Mouse (Mus musculus) cerebellum, adult 9-10 months (tissue): ENCODE data around the gene Chd3.

ENCODE experiments used
- DNase-seq: peaks from one replicate; pipeline ENCODE4 v3.0.0; 2022

The Chd3 gene

DNA sequence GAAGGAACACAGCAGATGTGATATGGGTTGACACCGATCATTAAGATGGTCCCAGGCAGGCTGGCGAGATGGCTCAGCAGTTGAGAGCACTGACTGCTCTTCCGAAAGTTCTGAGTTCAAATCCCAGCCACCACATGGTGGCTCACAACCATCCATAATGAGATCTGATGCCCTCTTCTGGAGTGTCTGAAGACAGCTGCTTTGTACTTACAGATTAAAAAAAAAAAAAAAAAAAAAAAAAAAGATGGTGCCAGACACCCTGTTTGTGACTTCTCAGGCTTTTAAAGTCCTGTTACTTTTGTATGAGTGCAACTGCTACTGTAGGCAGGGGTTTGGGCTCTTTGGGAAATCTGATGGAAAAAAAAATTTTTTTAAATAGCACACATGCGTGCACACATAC is 19.5 kb upstream of the Chd3 start:
- no peak for DNase-seq

DNA sequence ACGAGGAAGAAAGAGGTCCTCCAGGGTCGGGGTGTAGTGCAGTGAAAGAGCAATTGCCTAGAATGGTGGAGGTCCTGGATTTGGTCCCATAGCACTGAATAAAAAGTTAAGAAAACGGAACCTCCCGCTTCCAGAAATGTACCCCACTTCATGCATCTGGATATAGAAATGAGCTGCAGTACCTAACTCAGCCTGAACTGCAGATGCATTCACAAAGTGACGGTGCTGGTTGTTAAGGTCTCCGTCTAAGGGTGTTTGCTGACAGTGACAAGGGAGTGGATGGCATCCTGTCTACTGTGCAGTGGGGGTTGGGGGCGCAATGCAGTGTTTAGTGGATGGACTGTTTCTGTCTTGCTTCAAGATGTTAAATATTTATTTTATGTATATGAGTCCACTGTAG is 17.6 kb upstream of the Chd3 start:
- no peak for DNase-seq

DNA sequence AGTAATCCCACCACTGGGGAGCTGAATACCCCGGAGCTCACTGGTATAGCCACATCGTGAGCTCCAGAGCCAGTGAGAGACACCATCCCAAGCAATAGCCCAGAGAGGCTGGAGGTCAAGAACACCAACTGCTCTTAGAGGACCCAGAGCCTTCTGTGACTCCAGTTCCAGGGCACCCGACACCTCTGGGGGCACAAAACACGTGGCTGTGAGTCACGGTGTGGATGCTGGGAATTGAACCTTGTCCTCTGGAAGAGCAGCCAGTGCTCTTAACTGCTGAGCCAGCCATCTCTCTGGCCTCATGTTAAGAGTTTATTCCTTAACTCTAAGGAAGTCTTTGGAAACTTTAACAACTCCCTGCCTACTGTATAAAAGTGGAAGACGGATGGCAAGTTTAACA is 15.8 kb upstream of the Chd3 start:
- DNase-seq = no peak

DNA sequence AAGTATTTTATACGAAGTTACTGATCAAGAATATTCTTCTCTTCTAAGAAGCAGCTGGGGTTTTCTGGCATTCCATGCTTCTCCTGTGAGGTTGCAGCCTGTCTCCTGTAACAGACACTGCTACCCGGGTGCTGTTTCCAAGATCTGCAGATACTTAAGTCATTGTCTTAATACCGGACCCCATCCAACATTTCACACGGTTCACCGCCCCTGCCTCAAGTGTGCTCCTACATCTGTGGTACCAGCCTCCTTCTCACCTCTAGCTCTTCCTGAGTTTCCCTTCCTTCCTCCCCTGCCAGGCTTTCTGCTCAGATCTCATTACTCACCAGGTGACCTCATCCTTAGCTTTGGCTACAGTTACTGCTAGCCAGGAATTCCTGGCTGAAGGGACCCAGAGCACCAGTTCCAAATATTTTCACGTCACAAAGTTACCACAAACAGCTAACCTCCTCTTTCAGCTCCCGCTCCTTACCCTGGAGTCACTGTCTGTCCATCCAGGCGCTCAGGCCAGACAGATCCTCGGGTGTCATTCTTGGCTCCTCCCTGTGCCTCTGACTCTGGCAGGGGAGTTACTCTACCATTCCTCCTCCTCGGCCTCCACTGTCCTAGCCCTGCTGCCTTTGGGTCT is 13.4 kb upstream of the Chd3 start:
- no peak for DNase-seq

DNA sequence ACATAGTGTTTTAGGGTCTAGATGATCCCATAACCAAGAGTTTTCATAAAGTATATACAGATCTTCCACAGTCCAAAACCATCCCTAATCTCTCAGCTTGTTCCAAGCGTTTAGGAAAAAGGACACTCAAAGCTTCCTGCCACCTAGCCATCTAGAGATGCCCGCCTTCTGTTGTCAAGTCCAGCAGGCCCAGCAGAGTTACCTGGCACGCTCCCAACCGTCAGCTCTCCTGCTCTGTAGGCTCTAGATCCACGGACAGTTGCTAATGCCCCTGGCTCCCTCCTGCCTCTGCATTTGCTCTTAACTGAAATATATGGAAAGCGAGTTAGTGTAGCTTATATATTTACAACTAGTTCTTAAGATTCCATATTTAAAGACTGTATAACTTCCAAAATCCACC is 12.2 kb upstream of the Chd3 start:
- DNase-seq = no peak

DNA sequence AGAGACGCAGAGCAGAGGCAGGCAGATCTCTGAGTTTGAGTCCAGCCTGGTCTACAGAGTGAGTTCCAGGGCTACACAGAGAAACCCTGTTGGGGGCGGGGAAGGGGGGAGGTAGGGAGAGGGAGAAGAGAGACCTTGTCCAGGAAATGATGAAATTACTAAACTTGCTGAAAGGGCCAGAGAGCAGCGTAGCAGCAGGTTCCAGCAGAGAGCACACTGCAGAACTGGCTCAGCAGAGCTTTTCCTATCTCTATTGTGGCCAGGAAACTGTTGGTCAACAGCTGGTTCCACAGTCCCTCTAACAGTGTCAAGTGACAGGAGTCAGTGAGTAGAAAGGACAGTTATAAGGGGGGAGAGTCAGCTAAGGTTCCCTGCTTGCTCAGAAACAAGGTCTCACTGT is 10.4 kb upstream of the Chd3 start:
- no peak for DNase-seq

DNA sequence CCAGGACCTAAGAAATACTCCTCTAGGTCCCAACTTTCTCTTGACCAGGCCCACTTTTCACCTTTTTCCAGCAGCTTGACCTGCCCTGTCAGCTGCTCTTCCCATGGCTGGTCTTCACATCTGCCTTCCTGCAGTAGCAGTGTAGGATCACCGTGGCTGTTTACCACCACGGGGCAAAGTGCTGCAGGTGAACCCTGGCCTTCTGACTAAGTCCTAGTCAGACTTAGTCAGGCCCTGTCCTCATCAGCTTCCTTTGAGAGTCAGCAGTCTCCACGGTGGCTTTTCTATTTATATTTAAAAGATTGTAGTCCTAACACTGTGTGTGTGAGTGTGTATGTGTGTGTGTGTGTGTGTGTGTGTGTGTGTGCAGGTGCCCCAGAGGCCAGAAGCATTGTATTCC is 8.6 kb upstream of the Chd3 start:
- no peak for DNase-seq

DNA sequence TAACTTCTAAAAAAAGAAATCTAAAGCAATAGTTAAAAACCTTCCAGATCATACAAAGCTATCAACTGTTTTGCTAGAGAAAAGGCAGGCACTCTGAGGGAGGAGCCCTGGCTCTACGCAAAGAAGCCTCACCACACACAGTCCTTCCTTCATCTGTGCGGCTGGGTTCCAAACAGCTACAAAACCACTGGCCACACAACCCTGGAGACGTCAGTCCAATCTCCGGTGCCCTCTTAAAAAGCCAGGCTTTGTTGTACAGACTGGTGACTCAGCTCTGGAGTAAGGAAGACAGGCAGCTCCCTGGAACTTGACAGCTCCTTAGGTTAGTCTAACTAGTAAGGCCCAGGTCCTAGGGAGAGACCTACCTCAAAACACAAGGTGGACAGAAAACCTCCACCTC is 6.4 kb upstream of the Chd3 start:
- DNase-seq = no peak

DNA sequence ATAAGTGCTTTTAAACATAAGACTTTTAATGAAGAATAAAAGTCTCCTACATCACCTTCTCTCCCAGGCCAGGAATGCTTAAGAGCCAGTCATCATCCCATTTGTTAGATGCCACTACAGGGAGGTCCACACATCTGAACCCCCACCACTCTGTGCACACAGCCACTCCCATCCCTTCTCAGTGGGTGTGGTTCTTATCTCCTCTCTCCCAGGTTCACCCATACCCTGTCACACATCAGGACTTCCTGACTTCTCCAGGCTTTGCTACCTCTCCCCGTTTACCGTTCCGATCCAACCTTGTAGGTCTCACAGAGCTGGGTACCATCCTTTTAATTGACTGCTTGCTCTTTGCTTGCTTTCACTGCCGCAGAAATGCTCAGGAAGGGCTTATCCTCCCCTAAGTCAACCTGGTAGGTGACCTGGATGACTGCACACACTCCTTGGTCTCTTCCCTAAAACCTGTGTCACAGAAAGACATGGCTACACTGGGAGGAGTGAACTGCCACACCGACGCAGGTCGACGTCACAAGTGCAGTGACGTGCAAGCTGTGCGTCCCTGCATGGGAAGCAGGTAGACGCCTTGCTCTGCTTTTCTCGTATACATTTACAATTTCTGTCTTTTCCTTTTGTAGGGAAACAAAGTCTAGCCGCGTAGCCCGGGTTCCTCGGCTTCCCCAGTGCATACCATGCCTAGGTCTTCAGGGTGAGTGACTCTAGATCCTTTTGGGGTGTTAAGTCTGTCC is 4.2 kb upstream of the Chd3 start:
- no peak for DNase-seq

DNA sequence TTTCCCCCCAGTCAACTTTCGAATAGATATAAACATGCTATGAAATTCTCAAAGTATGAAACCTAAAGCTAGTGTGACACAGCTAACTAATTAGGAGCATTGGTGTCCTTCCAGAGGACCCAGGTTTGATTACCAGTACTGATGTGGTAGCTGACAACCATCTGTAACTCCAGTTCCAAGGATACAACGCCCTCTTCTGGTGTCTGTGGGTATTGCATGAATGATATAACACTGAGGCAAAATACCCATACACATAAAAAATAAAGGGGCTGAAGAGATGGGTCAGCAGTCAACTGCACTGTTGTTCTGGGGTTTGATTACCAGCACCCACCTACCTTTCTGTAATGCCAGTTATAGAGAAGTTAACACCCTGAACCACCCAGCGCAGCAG is 3.6 kb upstream of the Chd3 start:
- DNase-seq = peak; percentile 69

DNA sequence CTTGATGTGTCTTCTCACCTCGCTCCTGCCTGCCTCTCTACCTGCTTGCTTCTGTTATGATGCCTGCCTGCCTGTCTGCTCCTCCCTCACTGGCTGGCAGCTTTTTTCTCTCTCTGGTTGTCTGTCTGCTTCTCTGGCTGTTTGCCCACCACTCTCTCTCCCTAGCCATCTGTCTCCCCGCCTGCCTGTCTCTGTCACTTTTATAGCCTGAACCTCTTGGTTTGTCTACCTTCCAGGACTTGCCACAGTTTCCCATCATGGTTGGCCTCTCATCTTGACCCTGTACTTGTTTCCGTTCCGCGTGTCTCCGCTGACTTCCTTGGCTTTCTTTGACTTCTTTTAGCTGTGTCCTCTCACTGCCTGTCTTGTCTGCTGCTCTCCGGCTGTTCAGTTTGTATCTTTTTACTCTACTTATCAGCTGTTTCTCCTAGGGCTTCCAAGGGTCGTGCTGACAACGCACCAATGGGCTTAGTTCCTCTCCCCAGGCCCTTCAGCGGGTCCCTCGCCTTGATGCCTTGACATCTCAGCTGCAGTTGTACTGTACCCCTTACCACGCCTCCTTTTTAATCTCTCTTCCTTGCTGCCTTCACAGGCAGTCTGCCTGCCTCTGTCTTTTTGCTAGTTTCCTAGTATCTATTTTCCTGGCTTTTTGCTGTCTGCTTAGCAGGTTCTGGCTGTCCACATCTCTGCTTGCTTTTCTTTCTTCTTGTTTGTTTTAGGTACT is 3.0 kb upstream of the Chd3 start:
- DNase-seq = peak; percentile 97

DNA sequence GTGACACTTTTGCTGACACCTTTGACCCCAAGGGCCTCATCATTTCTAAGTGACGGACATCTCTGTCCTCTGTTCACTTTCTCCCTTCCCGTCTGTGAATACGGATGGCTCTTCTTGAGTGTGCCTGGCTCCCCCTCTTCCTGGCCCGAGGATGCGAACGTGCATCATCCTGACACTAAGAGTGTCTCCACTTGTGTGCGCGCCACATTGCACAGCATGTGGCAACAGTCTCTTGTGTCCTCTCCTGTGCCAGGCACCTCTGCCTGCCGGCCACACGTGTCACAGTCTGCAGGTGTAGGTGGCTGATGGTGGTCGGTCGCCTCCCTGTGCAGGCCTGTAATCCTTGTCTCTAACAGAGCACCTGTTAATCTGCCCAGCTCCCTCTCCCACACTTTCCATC is 2.4 kb upstream of the Chd3 start:
- DNase-seq = peak; percentile 46

DNA sequence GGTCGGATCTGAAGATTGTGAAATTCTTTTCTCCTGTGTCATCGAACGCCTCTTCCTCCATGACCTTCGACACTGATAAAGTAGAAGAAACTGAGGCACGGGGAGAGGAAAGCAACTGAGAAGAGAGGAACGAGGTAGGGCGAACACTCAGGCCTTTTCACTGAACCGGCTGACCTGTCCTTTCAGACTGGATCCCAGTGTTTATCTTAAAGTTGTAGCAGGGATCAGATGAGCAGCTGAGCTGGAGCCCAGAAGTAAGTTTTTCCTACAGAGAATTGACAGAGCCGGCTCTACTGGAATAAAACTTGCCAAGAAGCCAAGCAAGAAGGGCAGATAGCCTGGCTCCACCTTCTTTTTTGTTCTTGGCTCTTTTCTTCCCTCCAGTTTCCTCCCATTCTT is 1.6 kb upstream of the Chd3 start:
- DNase-seq = no peak

DNA sequence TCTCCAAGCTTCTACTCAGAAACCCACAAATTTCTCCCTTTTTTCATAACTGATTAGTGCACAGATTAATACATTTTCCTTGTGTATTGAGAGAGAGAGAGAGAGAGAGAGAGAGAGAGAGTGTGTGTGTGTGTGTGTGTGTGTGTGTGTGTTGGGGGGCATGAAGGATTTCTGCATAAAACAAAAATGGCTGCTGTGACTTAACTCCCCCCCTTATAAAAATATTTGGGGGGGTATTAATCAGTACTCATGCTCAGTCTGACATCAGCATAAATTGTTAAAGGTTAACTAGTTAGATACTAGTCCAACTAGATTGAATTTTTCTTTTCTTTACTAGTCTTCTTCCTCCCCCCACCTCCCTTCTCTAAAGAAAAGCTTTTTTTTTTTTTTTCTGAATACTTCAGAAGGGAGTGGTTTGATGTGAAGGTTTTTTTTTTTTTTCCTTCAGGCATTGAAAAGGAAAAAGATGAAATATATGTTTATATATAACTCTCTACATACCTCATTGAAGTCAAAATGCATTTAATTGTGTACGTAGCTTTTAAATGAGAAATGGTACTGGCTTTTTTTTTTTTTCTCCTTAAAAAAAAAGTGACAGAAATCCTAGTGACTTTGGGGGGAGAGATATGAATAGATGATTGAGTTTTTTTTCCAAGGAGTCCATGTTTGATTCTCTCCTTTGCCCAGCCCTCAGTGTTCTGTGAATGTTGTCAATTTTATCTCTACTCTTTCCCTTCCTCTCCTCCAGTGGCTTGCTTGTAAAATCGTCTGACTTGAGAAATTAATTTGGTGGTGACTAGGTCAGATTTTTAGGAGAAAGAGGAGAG is 997 bp upstream of the Chd3 start:
- no peak for DNase-seq

DNA sequence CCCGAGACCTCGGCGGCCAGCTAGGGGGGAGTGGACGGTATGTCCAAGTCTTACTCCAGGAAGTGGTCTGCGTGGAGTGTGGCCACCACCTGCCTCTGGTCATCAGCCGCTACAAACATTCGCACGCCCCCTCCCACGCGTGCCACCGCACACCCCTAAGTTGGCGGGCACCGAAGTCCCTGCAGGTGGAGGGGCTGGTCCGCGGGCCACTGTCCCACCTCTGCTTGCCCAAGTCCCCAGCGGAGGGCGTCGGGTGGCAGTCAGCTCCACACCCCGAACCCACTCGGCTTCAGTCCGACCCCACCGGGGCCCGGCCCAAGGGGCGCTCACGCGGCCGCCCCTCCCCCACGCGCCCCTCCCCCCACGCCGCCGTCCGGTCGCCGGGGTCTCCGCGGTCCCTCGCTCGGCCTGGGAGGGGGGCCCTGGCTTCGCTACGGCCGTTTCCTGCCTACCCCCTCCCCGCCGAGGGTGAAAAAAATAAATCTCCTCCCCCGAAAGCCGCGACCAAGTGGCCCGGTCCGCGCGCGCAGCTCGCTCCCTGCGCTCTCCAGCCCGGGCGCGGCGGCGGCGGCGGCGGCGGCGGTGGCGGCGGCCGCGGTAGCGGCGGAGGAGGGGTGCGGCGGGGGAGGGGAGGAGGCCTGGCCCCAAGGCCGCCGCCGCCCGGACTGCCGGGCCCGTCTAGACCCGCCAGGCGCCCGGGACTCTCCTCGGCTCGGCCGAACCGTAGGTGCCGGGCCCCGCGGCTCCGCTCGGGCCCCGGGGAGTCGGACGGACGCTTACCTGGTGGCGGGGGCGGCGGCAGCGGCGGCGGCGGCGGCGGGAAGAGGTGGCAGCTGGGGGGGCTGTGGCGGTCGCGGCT is 621 bp downstream of the Chd3 start:
- peak; percentile 56 for DNase-seq

DNA sequence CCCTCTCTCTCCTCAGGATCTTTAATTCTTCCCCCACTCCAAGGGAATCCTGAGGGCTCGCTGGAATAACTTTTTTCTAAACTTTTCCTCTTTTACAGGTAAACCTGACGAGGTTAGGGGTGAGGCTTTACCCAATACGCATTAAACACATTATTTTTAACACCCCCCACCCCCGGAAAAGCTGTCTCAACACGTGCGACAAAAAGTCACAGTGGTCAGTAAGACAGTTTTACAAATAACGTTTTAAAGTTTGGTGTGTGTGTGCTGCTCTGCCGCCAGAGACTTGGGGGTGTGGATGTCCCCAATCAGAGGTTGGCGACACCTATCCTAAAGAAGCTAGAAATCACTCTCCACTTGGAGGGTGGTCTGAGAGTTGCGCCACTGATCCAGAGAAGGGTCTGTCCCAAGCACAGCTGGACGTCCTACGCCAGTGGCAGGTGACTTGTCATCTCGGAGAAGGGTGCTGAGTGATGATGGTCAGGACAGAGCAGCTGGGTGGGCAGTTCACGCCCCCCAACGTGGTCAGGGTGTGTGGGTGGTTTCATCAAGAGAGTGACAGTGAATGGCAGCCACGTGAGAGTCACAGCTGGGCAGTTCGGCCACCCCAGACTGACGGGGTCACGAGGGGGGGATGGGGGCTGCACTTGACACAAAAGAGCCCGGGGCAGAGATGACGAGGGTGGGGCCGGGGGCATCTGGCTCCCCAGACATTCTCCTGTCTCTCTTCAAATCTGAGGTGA is 1.4 kb downstream of the Chd3 start:
- no peak for DNase-seq

DNA sequence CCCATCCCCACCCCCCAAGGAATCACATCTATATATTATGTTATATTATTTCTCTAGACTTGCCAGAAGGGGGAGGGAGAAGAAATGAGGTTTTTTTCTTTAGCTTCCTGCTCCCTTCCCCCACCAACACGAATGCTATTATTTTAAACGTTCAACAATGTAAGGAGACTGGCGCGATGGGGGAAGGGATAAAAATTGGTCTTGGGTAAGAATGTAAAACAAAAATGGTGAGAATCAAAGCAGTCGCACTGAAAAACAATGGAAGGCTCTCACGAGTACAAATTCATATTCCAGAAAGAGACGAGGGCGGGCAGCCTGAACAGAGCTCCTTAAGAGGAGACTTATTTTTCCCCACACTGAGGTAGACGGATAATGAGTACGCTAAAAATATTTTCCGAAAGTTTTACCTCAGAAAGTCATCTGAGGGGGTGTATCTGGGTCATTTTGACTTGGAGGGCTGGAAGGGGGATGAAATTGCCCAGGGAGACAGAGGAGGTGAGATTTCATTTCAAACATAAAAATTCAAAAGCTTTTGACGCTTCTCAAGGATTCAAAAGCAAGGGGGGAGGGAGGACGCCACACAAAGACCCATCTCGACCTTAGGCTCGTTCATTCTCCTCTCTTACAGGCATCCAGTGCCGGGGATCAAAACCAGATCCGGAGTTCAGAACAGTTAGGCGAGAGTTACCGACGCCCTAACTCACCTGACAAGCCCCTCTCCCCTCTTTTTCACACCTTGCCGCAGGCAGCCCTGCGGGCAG is 2.2 kb downstream of the Chd3 start:
- no peak for DNase-seq

DNA sequence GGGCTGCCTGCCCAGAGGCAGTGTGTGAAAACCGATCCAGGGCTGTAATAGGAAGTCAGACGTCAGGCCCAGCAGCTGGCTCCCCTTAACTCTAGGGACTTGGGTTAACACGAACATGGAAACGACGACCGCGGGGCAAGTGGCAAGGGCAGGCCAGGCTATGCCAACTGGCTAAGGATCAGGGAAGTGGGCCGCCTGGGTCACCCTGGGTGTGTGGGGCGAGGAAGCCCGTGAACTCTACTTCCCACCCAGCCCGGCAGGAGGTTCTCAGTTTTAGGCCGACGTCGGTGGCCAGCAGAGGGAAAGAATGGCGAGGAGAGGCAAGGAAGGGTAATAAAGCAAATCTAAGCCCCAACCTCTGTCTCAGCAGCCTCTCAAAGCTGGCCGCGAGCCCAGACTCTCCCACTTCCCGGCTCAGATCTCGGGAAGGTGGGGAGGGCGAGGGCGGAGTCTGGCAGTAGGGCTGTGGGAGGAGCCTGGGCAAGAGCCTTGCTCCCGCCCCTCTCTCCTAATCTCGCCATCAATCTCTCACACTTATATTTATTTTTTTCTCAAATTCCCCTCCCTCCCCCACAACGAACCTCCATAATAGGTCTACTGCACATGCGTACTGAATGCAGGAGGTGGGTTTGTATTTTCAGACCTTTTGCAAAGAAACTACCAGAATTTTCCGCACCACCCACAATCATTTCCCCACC is 2.9 kb downstream of the Chd3 start:
- DNase-seq = peak; percentile 84

DNA sequence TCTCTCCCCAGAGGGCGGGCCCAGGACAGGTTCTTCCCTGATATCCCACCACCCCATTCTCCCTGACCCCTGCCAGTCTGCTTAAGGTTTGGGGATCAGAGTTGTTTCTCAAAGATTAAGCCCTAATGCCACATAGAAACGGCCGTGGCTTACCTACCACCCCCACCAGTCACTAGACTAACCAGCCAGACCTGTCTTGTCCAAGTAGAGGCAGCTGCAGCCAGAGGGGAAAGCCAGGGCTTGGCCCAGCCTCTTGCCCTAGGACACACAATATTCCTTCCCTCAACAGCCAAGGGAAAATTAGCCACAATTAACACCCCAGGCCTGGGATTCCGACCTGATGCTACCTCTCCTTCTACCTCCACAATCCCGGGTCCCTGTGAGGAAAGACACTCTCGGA is 3.5 kb downstream of the Chd3 start:
- no peak for DNase-seq

DNA sequence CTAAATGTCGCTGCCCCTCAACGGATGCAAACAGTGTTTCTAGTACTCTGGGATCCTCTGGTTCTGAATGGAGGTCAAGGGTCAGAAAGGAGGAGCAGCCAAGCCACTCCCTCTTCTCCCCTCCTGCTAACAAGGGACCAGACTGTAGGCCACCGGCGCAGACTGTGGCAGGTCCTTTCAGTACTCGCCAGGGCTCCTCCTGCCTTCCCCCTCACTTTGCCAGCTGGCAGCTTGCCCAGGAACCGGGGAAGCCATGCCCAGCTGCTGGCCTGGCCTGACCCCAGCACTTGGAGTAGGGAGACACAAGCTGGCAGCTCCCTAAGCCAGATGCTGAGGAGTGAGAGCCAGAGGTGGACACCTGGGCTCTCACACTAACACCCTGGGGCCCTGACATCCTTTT is 4.3 kb downstream of the Chd3 start:
- DNase-seq = peak; percentile 92
